Mouse (Mus musculus): Measurements from ENCODE around the gene Lars2.

DNA sequence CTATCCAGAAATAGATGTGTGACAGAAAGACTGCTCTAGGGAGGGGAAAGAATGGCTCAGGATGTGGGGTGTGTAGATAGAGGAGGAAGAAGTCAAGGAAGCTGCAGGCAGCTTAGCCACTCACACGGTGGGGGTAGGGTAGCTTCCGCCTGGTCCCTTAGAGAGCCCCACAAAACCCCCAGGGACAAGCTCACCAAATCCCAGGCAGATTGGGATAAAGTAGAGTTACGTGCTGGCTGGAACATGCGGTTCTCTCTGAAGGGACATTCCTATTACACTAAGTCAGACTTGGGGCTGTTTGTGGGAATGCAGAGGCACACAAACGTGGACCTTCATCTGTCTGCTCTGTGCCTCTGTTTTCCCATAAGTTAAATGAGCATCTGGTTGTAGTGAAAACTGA lies 124.2 kb downstream of the Lars2 start:
- no peak for TF ChIP-seq CTCF (IDR thresholded peaks at IDR 0.05; ENCODE audit: low read depth, low read length)
- TF ChIP-seq GATA1 (IDR thresholded peaks at IDR 0.05; ENCODE audit: borderline replicate concordance, low read length) = no peak

Measured in G1E (cell line).